Mouse (Mus musculus) ES-Bruce4 (cell line): ENCODE measurements around the gene Mrps11. TPM values are rescaled to one million over a fixed set of nuclear protein-coding genes. Genes with fewer than 3 reads are reported as not detected.

Experiments used
- H3K27ac ChIP-seq: 2 replicates; pipeline ENCODE4 v1.5.1; 2012; ENCODE audit warnings: low read length, inconsistent platforms; ENCODE audit not compliant: insufficient read depth
- H3K27me3 ChIP-seq: 2 replicates; pipeline ENCODE4 v1.6.1; 2012; ENCODE audit warnings: mild to moderate bottlenecking, low read length, inconsistent platforms; ENCODE audit not compliant: control insufficient read depth, poor library complexity, insufficient read depth, severe bottlenecking
- H3K36me3 ChIP-seq: 2 replicates; pipeline ENCODE4 v1.6.1; 2012; ENCODE audit warnings: inconsistent platforms, mild to moderate bottlenecking, low read length, moderate library complexity; ENCODE audit not compliant: control insufficient read depth, poor library complexity, insufficient read depth, severe bottlenecking
- H3K4me1 ChIP-seq: one replicate; pipeline ENCODE4 v1.8.1; 2011; ENCODE audit warnings: low read length; ENCODE audit not compliant: control insufficient read depth, insufficient read depth
- H3K4me3 ChIP-seq: 2 replicates; pipeline ENCODE4 v1.5.1; 2011; ENCODE audit warnings: low read depth, mild to moderate bottlenecking, low read length
- H3K9ac ChIP-seq: 2 replicates; pipeline ENCODE4 v1.6.1; 2012; ENCODE audit warnings: low read depth, mild to moderate bottlenecking, inconsistent platforms; ENCODE audit not compliant: poor library complexity, severe bottlenecking
- H3K9me3 ChIP-seq: replicated peaks from 2 replicates; pipeline ENCODE4 v1.6.1; 2012; ENCODE audit warnings: mild to moderate bottlenecking, low read length, inconsistent platforms; ENCODE audit not compliant: control insufficient read depth, poor library complexity, insufficient read depth, severe bottlenecking
- CTCF ChIP-seq: IDR thresholded peaks from one replicate; pipeline ENCODE4 v1.8.1; 2011; ENCODE audit warnings: low read depth, low read length
- EP300 ChIP-seq: IDR thresholded peaks from 2 replicates; pipeline ENCODE4 v1.6.1; 2011; ENCODE audit warnings: low read depth, low read length; ENCODE audit not compliant: insufficient read depth
- POLR2A ChIP-seq: IDR thresholded peaks from one replicate; pipeline ENCODE4 v1.8.1; 2011; ENCODE audit warnings: low read length; ENCODE audit not compliant: insufficient read depth
- polyA plus RNA-seq: library from polyadenylated mRNA; stranded (reverse); fragments of >200 nt; gene quantifications from 2 replicates; pipeline ENCODE4 v1.2.4, GENCODE M21; 2011; ENCODE audit warnings: low read depth; ENCODE audit not compliant: missing spikeins, insufficient read depth, insufficient read length

The Mrps11 gene
- polyA plus RNA-seq: 23.8 and 29.4 TPM in 2 replicates

DNA sequence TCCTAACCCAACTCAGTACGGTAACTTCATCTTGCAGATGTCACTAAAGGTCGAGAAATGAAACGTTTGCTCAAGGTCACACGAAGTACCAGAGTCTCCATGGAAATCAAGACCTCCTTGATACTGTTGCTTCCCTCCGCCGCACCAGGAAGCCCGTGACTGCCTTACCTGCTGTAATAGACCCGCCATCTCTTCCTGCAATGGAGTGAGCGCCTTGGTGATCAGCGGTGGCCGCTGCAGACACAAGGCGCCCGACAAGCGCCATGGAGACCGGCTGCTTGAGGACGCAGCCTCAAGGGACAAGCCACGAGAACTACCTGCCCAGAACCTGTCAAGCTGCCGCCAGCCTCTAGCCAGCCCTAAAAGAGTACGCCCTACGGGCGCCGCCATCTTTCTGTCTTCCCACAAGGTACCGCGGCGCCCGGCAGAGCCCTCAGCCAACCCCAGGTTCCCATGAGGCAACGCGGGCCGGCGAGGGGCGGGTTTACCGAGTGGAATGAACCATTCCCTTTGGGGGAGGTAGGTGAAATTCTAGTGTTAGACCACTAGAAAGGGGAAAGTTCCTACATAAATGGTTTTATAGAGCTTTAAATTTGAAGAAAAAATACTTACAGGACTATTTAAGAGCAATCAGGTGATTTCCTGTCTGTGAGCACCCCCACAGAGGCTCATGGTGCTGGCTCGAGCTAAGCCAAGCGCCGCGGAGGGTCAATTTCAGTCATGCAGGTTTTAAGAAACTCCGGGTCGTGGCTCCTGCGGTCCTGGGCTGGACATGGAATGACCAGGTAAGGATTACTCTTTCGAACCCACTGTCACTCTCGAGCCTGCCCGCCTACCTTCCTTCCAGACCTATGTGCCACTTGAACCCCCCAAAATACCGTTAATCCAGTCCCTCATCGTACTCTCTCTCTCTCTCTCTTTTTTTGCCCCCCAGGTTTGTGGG, at the start of gene Mrps11, which contains the start of gene Mrpl46:
TSS of gene Mrps11 (plus strand) at position 481 of the 943 bp plus-strand sequence.
TSS of gene Mrpl46 (minus strand) at position 893 of the 943 bp plus-strand sequence.
- Histone ChIP-seq H3K4me1 (no peaks in the 10 kb centered on the region), H3K4me3 (peak within 1 kb of the TSS; percentile 97), H3K9ac (peak within 1 kb of the TSS; percentile 82), H3K27ac (no peak within 1 kb of the TSS), H3K27me3 (no peaks in the 10 kb centered on the region), H3K36me3 (peaks cover 20% of the 10 kb centered on the region), H3K9me3 (no peaks in the 10 kb centered on the region)
- TF ChIP-seq EP300 (no peak), POLR2A (no peak), CTCF (no peak)

DNA sequence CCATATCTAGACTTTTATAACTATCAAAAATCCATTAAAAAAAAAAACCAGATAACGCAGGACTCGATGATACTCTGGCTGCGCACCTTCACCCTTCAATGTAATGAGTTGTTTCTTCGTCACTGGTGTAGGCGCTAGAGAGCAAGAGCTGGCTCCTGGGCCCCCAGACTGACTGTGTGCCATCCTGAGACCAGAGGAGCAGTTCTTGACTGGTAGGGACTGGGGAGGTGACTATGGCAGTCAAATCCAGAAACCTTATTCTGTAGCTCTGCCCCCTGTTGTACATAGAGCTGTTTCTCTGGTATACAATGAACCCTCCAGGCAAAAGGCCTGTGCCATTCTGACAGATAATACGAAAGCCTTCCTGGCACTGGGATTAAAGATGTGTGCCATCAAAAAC, 45.7 kb upstream of the Mrps11 start:
- Histone ChIP-seq H3K9ac (no peak overlapping the region), H3K4me1 (no peaks in the 10 kb centered on the region), H3K9me3 (no peaks in the 10 kb centered on the region), H3K27ac (no peak overlapping the region), H3K27me3 (no peaks in the 10 kb centered on the region), H3K36me3 (no peaks in the 10 kb centered on the region), H3K4me3 (no peak overlapping the region)
- TF ChIP-seq POLR2A (no peak), CTCF (no peak), EP300 (no peak)

DNA sequence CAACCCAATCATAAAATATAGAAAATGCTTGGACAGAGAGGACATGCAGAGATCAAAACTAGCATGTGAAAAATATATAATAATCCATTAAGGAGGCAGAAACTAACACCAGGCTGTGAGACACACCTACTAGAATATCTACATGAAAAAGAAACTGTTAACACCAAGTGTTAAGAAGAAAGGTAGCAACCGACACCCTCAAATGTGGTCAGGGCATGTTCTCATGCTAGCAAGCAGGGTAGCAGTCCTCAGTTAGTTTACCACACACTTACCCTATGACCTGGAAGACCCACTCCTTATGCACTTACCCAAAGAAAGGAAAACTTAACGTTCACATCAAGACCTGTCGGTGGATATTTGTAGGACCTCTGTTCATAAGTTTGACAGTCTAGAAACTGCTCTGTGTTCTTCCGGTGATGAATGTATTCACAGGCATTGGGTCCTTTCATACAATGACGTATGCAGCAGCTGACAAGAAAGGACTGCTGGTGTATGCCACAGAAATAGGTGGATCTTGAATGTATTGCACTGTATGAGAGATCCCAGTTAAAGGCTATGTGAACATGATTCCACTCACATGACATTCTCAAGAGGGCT, 45.2 kb upstream of the Mrps11 start, which contains the start of gene Ntrk3:
TSS of gene Ntrk3 (minus strand) at position 399 of the 597 bp plus-strand sequence.
- H3K9me3 ChIP-seq: no peaks in the 10 kb centered on the region
- no peaks in the 10 kb centered on the region for H3K27me3 ChIP-seq
- H3K36me3 ChIP-seq: no peaks in the 10 kb centered on the region
- H3K4me3 ChIP-seq: no peak within 1 kb of the TSS
- no peak within 1 kb of the TSS for H3K9ac ChIP-seq
- TF ChIP-seq EP300 (no peak), POLR2A (no peak), CTCF (no peak)
- H3K4me1 ChIP-seq: no peaks in the 10 kb centered on the region
- no peak within 1 kb of the TSS for H3K27ac ChIP-seq

DNA sequence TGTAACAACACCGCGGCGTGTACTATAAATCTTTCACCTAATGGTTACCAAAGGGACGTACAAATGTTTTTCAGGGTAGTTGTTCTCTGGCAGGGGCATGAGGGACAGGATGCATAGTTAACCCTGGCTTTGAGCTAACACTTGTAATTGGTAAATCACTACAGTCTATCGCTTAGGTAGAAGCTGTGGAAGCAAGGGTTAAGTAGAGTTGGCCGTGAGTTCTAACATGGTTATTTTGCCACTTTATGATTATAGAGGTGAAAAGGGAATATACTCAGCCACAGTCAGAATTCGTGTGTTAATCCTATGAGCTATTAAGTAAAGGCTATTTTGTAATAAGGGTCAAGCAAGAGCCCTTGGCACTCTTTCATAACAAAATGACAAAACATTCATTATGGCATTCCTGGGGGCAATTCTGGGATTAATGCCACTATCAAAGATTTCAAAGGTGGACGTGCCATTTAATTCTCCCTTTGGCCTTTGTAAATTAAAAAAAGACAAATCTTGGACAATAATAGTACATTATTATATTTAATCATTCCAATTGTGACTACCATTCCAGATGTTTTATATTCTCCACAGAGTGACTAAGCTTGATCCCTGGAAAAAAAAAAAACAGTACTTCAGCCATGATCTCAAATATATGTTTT, 43.4 kb upstream of the Mrps11 start:
- Histone ChIP-seq H3K4me3 (no peak overlapping the region), H3K27me3 (no peaks in the 10 kb centered on the region), H3K36me3 (no peaks in the 10 kb centered on the region), H3K27ac (no peak overlapping the region), H3K4me1 (no peaks in the 10 kb centered on the region), H3K9ac (no peak overlapping the region), H3K9me3 (no peaks in the 10 kb centered on the region)
- no peak for TF ChIP-seq POLR2A
- TF ChIP-seq EP300: no peak

DNA sequence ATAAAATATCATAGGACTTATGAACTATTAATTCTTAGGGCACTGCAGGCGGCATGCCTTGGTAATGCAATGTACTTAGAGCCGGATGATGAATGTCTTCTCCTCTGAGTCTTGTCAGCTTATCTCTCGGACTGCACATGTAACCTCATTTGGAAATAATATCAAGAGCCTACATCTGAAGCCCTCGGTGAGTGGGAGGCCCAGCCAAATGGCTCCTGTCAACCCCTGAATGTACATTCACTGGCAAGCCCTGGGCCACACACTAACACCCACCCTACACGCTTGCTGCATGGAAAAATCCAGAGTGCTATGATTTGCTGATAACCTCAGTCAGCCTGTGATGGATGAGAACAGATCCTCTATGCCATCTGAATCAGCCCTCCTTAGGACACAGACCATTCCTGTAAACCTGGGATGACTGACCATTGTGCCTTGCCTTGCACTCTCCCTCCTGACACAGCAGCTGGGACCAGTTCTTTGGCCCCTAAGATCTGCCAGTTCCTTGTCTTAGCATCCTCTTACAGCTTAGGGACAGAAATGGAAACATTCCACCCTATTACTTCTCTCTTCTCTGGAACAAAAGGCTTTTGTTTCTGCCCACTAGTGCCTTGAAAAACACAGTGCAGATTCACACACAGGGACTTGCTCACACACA, 39.1 kb upstream of the Mrps11 start:
- H3K27me3 ChIP-seq: no peaks in the 10 kb centered on the region
- H3K4me3 ChIP-seq: no peak overlapping the region
- no peak overlapping the region for H3K27ac ChIP-seq
- TF ChIP-seq CTCF: no peak
- TF ChIP-seq EP300: no peak
- H3K9ac ChIP-seq: no peak overlapping the region
- no peaks in the 10 kb centered on the region for H3K36me3 ChIP-seq
- H3K4me1 ChIP-seq: no peaks in the 10 kb centered on the region
- no peaks in the 10 kb centered on the region for H3K9me3 ChIP-seq
